Mouse (Mus musculus): ENCODE measurements at regions not wholly inside any gene's neighbourhood (a gene's known extent, or its start where the extent isn't known, plus 50 kb on each side); places are given as distances from the start of the nearest gene placed in this dataset.
"Not testable (repeated sequence)": the region's sequence is repeated elsewhere in the genome, so short reads cannot be mapped to it uniquely, and the experiment has no call there.

DNA sequence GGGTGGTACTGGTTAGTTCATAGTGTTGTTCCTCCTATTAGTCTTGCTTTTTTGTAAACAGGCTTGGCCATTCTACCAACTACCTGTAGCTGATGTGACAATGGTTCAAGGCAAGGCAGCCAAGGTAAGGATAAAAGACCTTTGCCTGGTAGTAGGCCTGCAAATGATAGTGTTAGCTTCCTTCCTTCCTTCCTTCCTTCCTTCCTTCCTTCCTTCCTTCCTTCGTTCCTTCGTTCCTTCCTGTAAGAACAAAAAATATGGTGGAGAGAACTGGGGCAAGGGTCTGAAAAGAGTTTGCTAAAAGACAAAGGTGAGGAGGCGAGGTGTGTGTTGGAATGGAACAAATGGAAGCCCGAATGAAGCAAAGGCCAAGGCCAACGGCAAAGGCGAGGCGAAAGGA, 84.8 kb upstream of the Ezh2 start:
- DNase-seq, result not testable (repeated sequence)

DNA sequence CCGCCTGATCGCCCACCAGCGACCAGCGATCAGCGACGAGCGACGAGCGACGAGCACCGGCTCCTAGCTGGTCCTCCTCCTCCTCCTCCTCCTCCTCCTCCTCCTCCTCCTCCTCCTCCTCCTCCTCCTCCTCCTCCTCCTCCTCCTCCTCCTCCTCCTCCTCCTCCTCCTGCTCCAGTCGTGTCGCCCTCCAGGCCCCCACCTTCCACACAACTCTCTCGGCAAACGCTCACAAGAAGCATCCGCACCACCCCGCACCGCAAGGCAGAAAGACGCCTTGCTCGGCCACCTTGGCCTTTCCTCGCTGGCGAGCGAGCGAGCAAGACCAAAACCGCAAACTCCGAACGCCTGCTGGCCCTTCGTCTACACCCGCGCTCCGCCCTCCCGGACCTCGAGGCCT, 77.6 kb upstream of the Ezh2 start:
- DNase-seq, result peak in 1 of 2 experiments; percentile 36

- DNase-seq, result not testable (repeated sequence)
Measured at GRCm38 (mm10) chr6:47652880-47653279, 57.7 kb upstream of the Ezh2 start.

- not testable (repeated sequence) for DNase-seq
Measured at GRCm38 (mm10) chr6:47651385-47651718, 56.2 kb upstream of the Ezh2 start.

DNA sequence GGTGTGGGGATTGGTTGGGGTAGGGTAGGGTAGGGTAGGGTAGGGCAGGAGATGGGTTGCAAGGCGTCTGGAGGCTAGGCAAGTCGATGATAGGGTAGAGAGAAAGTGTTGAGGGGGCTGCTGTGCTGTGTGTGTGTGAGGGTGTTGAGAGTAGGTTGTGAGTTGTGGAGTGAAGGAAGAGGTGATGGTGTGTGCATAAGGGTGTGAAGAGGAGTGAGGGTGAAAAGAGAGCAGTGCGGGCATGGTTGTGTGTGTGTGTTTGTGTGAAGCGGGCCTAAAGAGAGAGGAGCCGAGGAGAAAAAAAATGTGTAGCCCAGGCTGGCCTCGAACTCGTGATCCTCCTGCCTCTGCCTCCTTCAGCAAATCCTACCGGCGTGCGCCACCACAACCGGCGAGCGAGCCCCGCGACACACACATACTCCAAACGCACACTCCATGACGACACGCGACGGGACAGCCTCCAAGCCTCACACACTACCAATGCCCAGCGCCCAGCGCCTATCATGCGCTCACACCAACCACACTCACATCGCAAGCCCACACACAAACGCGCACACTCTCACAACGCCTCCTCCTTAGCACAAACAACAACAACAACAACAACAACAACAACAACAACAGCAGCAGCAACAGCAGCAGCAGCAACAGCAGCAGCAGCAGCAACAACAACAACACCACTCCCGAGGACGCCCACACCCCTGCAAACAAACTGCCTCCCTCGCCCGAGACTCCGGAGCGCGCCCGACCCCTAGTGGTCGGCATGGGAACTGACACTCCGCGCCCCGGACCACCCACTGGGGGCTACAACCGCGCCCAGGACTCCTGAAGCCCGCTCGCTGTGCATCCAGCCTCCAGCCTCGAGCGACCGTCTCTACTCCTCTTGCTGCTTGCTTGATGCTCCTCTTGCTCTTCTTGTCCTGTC, 55.6 kb upstream of the Ezh2 start:
- peak; percentile 91 to 94 for DNase-seq

GRCm38 (mm10) chr6:47649961-47650360, 54.8 kb upstream of the Ezh2 start:
- DNase-seq, result peak in 1 of 2 experiments; percentile 10

DNA sequence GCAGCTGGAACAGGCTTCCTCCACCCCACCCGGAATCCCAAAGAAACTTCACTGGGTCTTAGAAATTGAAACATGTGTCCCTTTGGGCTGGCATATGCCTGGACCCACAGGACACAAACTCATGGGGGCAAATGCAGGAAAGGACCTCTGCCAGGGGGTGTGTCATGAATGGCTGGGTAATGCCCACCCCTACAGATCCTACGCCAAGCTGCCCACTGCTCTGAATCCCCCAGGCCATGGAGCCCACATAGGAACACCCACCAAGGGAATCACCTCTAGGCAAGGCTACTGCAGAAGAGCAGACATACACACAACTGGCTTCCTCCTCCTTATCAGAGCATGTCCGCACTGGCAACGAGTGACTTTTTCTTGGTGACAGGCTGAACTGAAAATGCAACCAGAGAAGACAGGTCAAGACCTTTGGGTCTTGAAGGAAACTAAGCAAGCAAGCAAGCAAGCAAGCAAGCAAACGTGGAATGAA, 54.4 kb upstream of the Ezh2 start:
- DNase-seq, result no peak

DNA sequence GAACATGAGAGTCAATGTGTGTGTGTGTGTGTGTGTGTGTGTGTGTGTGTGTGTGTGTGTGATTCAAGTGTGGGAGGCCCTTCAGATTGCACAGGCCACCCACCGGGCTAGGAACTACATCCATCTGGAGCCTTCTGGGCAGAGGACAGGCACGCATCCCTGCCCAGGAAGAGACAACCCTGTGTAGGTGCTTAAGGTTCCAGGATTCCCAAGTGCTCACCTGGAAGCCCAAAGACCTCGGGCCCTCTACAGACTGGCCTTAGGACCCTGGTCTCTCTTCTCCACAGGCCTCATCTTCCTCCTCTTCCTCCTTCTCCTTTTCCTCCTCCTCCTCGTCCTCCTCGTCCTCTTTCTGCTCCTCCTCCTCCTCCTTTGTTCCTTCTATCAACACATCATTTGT, 53.8 kb upstream of the Ezh2 start:
- no peak for DNase-seq

DNA sequence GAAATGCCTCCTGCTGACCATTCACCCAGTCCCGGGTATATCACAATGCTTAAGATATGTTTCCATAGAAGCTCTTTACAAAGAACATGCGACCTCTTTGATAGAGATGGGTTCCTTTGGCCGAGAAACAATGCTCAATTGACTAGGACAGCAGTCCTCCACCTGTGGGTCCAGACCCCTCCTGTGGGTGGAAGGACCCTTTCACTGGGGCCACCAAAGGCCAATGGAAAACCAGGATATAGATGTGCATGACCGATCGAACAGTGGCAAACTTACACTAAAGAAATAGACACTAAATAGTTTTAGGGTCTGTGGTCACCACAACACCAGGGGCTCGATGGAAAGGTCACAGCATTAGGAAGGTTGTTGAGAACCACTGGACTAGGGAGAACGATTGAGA, 53.2 kb upstream of the Ezh2 start:
- no peak for DNase-seq

- no peak for DNase-seq
Measured at GRCm38 (mm10) chr6:47647876-47648275, 52.7 kb upstream of the Ezh2 start.

DNA sequence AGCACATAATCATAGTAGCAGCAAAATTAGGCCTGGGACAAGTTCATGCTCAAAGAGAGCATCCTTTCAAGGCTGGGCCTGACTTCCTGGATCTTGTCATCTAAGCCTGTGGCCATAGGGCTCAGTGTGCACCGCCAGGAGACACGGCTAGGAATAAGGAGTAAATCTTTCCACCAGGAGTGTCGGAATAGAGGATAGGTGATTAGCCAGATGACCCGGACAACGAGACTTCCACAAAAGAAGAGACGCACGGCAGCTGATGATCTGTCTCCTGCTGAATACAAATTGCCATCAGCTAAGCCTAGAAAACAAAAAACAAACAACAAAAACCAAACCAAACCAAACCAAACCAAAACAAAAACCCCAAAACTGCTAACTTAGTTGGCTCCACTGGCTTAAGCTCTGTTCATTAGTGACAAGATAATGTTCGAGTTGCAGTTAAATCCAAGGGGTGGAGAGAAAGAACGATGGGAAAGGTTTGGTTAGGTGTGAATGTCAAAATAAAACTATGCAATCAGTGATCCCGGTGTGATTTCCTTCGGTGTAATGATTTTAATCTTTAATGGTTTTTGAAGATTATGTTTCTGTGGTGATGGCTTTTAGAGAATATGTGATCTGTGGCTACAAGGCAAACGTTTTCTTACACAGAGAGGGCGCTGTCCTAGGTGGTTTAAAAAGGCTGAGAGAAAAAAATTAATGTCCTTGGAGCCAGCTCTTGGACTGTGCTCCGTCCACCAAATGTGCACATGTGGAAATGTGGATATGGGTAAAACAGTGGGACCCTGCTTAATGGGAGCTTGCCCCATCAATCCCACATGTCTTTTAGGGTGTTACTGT, 51.8 kb upstream of the Ezh2 start:
- no peak for DNase-seq

- no peak for DNase-seq
Measured at GRCm38 (mm10) chr6:47646022-47646421, 50.9 kb upstream of the Ezh2 start.

All from kidney, postnatal 36 days (tissue).